Mouse (Mus musculus) cortical plate, adult 2 months (tissue): ENCODE measurements around the gene Tdgf1.

Experiments used
- CTCF ChIP-seq: fragments of 200-500 bp; IDR thresholded peaks from 2 replicates; pipeline ENCODE4 v1.5.1; 2011; ENCODE audit warnings: mild to moderate bottlenecking, control low read depth, low read length; ENCODE audit not compliant: insufficient read depth; ENCODE audit errors: extremely low read depth
- POLR2A ChIP-seq: fragments of 200-500 bp; IDR thresholded peaks from 2 replicates; pipeline ENCODE4 v1.6.1; 2011; ENCODE audit warnings: mild to moderate bottlenecking, low read length, control low read depth; ENCODE audit not compliant: insufficient read depth; ENCODE audit errors: extremely low read depth

- TF ChIP-seq POLR2A: no peak
- no peak for TF ChIP-seq CTCF
Measured at GRCm38 (mm10) chr9:110952398-110952797, 6.4 kb upstream of the Tdgf1 start.
